Mouse (Mus musculus): ENCODE results near the gene Ttl.

DNA sequence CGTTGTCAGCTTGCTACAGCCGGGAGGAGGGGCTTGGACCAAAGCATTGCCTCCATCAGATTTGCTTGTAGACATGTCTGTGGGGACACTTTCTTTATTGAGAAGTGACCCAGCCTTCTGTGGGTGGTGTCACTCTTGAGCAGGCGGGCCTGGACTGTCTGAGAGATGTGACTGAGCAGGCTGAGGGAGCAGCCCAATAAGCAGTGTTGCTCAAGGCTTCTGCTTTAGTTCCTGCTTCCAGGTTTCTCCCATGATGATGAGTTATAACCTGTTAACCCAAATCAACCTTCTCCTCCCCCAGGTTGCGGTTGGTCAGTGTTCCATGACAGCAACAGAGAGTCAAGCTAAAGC is 18.9 kb upstream of the Ttl start:
- TF ChIP-seq CTCF (IDR thresholded peaks at IDR 0.05; ENCODE audit: control insufficient read depth, insufficient read depth, low read length): no peak
- TF ChIP-seq POLR2A (IDR thresholded peaks at IDR 0.05; ENCODE audit: borderline replicate concordance, control insufficient read depth, low read depth, low read length): no peak

Measured in bone marrow, adult 2 months (tissue).